ENCODE assay signal across 22 mouse cellular contexts in genomic region chr2:13170651-13171050, GRCm38 (mm10).
A peak's percentile ranks its signal among the peaks of the same experiment; 100 is the strongest.
DNase-seq lines count a peak whose midpoint lies in the region; ATAC-seq lines count a peak whose summit lies in the region.
"Had no signal": no experiment of that assay in that cellular context is flagged by ENCODE, and none has a peak within 500 bp of the region (broad histone marks: within the 10 kb centered on the region; RNA-seq: fewer than 3 reads in every experiment).

No protein-coding gene starts in this region.

- no peaks in the 10 kb centered on the region for H3K9me3 ChIP-seq in forebrain, embryonic 10.5 days
- H3K9me3 ChIP-seq: embryonic facial prominence, embryonic 13.5 days; embryonic facial prominence, embryonic 15.5 days; forebrain, embryonic 13.5 days; forebrain, embryonic 15.5 days; G1E had no signal

- H3K4me3 ChIP-seq in forebrain, embryonic 10.5 days: no peak overlapping the region
- H3K4me3 ChIP-seq: embryonic facial prominence, embryonic 13.5 days; embryonic facial prominence, embryonic 15.5 days; erythroblast, embryonic 14.5 days; forebrain, embryonic 13.5 days; forebrain, embryonic 15.5 days had no signal

- H3K27ac ChIP-seq in forebrain, embryonic 10.5 days: no peak overlapping the region
- H3K27ac ChIP-seq: embryonic facial prominence, embryonic 13.5 days; embryonic facial prominence, embryonic 15.5 days; forebrain, embryonic 13.5 days; forebrain, embryonic 15.5 days had no signal

- 91% methylated on average over 5 of the region's 5 CpGs for WGBS in forebrain, embryonic 10.5 days

- no peaks in the 10 kb centered on the region for H3K36me3 ChIP-seq in forebrain, embryonic 10.5 days (replicated peaks)
- H3K36me3 ChIP-seq: embryonic facial prominence, embryonic 13.5 days; embryonic facial prominence, embryonic 15.5 days; forebrain, embryonic 15.5 days had no signal

- H3K4me1 ChIP-seq in forebrain, embryonic 10.5 days: peaks cover 12% of the 10 kb centered on the region
- H3K4me1 ChIP-seq: embryonic facial prominence, embryonic 15.5 days had no signal

- peak; percentile 39; the same call in 1 of the 2 replicates for ATAC-seq in neutrophil, adult 5-6 weeks (ENCODE audit: extremely low read depth, insufficient number of reproducible peaks, low FRiP score, poor library complexity, severe bottlenecking)
- no peak for ATAC-seq in cerebellum, adult (ENCODE audit: insufficient number of reproducible peaks, low FRiP score, low TSS enrichment)
- ATAC-seq: activated CD4-positive, CD25-positive, alpha-beta regulatory T cell, adult 4 months; forebrain, embryonic 13.5 days; forebrain, embryonic 15.5 days; forebrain, postnatal 0 days; Patski had no signal

- DNase-seq in B cell, adult 2 months: peak; percentile 27 to 28
- DNase-seq in forebrain, embryonic 10.5 days (ENCODE audit: extremely low spot score, low spot score): no peak
- no peak for DNase-seq in adrenal gland, postnatal 4 days (ENCODE audit: low spot score in 2 of 2)
- DNase-seq: adrenal gland, adult 8-10 months; adrenal gland, postnatal 14 days; adrenal gland, postnatal 36 days; cerebellum, adult 11-12 months; cerebellum, adult 2 months; cerebellum, adult 9-10 months; cerebellum, postnatal 10 days; cerebellum, postnatal 25 days; forebrain, postnatal 0 days had no signal

- peaks cover 9% of the 10 kb centered on the region; the same call in 1 of the 2 replicates for H3K27me3 ChIP-seq in forebrain, embryonic 10.5 days (ENCODE audit: poor library complexity, severe bottlenecking)
- H3K27me3 ChIP-seq: embryonic facial prominence, embryonic 13.5 days; embryonic facial prominence, embryonic 15.5 days; forebrain, embryonic 13.5 days; forebrain, embryonic 15.5 days; Patski had no signal

Comparison
In these comparisons a context has a peak if more than half of its experiments do, and no peak if none do; other contexts are left out.
1. DNase-seq: peak in B cell, adult 2 months (2 of 2); none in forebrain, embryonic 10.5 days (single experiment) and adrenal gland, postnatal 4 days (0 of 2).